Mouse (Mus musculus): Measurements from ENCODE around the gene 0610010F05Rik.

Gene 0610010F05Rik

DNA sequence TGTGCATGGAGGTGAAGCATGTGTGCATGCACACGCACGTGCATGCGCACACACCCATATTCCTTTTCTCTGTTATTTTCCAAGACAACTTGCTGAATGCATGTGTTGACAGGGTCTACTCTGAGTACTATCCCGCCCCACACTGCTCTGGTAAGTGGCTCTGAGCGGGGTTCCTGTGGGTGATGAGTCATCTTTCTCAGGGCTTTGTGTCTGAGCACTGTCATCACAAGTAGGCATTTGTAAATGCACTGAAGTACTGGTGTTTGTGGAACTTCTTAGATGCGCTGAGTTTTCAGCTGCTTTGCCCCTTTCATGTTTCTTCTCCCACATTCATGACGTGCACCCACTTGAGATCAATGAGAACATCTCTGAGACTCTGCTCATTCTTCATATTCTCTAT, 63.3 kb downstream of the 0610010F05Rik start:
- no peak for DNase-seq (ENCODE audit: low spot score in 2 of 2)

DNA sequence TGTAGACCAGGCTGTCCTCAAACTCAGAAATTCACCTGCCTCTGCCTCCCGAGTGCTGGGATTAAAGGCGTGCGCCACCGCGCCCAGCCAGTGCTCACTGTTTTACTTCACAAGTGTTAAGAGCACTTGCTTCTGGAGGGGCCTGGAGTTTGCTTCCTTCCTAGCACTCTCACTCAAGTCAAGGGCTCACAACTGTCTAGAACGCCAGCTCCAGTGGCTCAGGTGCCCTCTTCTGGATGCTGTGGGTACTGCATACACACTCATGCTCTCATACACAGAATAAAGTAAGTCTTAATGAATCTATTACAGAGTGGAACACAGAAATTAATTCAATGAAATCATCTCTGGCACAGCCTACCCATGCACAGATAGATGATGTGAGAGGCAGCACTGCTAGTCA, 67.7 kb downstream of the 0610010F05Rik start:
- peak; percentile 75 to 79 for DNase-seq (ENCODE audit: low spot score in 2 of 2)

DNA sequence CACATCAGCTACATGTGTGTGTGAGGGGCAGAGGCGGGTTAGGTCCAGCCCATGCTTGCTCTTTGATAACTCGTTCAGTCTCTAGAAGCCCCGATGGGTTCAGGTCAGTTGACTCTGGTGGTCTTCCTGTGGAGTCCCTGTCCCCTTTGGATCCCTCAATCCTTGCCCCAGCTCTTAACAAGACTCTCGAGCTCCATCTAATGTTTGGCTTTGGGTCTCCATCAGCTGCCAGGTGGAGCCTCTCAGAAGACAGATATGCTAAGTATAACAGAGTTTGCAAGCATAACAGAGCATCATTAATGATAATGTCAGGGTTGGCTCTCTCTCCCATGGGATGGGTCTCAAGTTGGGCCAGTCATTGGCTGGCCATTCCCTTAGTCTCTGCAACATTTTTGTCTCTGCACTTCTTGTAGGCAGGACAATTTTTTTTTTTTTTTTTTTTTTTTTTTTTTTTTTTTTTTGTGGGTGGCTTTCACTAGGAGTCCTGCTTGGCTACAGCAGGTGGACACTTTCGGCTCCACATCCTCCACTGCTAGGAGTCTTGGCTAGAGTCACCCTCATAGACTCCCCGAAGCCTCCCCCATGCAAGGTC, 76.3 kb downstream of the 0610010F05Rik start:
- no peak for DNase-seq (ENCODE audit: low spot score in 2 of 2)

DNA sequence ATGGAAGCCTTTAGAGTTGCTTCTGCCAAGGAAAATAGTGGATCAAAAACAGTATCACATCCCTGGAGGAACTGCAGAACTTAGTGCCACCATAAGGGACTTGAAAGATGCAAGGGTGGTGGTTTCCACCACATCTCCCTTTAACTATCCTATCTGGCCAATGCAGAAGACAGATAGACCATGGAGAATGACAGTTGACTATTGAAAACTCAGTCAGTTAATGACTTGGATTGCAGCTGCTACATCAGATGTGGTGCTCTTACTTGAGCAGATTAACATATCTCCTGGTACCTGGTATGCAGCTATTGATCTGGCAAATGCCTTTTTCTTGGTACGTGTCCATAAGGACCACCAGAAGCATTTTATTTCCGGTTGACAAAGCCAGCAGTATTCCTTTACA, 96.0 kb downstream of the 0610010F05Rik start:
- no peak for DNase-seq (ENCODE audit: low spot score in 2 of 2)

DNA sequence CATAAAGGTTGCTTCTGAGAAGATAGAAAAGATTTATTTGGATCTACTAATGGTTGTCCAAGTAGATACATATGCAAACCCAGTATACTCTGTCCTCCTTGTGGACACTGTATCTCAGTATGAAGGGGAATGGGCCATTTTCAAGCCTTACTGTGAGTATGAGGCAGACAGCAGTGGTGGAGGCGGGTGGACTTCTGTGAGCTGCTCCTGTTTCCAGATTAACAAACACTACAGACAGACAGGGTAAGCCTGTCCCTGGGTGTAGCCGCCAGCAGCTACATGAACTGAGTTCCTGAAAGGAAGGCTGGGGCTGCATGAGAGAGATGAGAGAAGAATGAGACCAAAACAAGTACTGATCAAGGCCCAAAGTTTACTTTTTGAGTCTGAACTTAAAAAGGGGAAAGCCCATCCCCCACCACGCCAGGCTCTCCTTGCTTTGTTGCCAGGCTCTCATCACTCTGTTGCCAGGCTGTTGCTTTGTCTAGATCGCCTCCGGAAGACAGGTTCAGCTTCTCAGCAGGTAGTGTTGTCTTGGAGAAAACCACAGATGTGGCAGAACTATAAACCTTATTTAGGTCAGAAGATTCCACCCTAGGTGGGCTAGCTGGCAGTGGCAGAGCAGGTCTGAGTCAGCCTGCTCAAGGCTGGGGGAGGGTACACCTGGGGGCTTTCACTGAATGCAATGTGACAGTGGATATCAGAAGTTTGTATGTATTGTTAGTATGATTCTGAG, 112.8 kb downstream of the 0610010F05Rik start, which contains the start of gene 1700093K21Rik:
1700093K21Rik (minus strand) TSS at position 683 of the 733 bp plus-strand sequence.
- no peak for DNase-seq (ENCODE audit: low spot score in 2 of 2)

DNA sequence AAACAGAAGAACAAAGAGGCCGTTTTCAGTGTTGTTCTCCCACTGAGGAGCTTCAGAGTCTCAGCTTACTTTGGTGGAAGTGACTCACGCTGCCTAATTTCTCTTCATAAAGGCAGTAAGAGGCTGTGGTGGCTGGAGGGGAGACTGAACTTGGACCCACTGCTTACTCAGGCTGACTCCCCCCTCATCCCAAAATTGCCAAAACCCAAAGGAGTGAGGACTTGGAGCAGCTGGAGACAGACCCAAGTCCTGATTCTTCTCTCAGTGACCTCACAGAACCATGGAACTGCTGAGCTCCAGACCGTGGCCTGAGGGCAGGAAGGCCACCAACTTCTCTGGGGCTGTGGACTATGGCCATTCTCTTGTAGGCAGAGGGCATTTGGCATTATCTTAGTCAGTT, 114.5 kb downstream of the 0610010F05Rik start:
- DNase-seq (ENCODE audit: low spot score in 2 of 2), result no peak

DNA sequence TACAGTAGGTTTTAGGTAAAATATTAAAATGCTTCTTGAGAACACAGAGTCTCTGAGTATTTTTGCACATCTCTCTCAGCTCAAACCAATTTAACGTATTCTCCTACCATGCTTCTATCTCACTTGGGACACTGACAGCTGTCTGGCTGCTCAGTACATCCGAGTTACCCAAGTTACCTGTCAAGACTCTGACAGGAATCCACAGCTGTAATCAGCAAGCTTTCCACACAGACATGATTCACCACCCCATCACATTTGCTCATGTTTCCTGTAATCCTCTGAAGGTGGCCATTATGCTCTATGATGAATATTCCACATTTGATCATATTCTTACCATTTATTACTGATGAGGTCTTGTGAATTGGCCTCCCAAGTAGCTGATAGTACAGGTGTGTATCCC, 118.1 kb downstream of the 0610010F05Rik start:
- no peak for DNase-seq (ENCODE audit: low spot score in 2 of 2)
